Mouse (Mus musculus) spleen, postnatal 4 days (tissue): ENCODE data around the gene Steap3.

Experiments
- DNase-seq, 2 experiments: peaks; one replicate each; pipeline ENCODE4 v3.0.0; 2022; ENCODE audit warnings: low spot score in 2 of 2

Steap3 gene

GRCm38 (mm10) chr1:120154232-120154631 lies 118.3 kb downstream of the Steap3 start:
- DNase-seq = no peak

GRCm38 (mm10) chr1:120146994-120147393 lies 125.5 kb downstream of the Steap3 start:
- no peak for DNase-seq

- no peak for DNase-seq
These were observed 126.8 kb downstream of the Steap3 start for GRCm38 (mm10) chr1:120145527-120146216.

- DNase-seq = no peak
These were observed 130.0 kb downstream of the Steap3 start for GRCm38 (mm10) chr1:120142551-120142950.
